Mouse (Mus musculus): ENCODE results near the gene Actn2.

The Actn2 gene

DNA sequence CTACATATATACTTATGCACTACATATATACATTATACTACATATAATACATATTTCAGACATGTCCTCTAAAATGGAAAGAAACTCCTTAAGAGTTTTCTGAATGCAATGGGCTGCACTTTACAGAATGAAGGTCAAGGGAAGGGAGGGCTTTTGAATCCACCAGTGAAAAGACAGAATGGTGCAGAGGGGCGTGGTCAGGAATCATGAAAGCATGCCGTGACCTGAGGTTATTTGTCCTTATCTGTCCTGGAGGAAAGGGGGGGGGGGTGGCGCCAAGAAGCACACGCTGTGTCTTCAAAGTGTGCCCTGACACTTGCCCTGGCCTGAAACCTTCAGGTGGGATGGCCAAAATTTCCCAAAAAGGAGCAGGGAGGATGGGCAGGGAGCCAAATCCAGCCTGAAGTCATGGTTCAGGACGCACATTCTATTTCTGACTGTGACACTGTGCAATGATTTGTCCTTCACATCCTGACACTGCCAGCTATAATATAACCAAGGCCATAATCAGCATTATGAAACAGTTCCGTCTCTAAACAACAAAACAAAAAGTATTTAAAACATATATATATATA, 23.3 kb downstream of the Actn2 start:
- no peak for DNase-seq (ENCODE audit: low spot score in 2 of 2)

DNA sequence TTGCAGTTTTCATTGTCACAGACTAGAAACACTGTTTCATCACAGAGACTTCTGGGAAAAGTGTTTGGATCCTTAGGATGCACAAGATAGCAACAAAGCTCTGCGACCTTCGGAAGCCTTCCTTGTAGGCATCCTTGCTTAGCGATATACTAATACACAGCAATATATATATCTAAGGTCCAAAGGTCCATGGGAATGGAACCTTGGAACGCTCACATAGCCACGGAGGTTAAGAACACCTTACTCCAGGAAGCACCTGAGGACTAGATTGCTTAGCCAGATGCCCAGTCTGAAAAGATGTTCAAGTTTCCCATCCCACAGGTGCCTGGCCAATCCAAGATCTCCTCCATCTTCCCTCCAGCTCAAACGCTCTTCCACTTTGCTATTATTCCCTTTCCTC, 26.4 kb downstream of the Actn2 start:
- no peak for DNase-seq (ENCODE audit: low spot score in 2 of 2)

GRCm38 (mm10) chr13:12311930-12312492, 28.5 kb downstream of the Actn2 start:
- DNase-seq (ENCODE audit: low spot score in 2 of 2): no peak

- DNase-seq (ENCODE audit: low spot score in 2 of 2): no peak
These were observed 29.2 kb downstream of the Actn2 start for GRCm38 (mm10) chr13:12311371-12311770.

DNA sequence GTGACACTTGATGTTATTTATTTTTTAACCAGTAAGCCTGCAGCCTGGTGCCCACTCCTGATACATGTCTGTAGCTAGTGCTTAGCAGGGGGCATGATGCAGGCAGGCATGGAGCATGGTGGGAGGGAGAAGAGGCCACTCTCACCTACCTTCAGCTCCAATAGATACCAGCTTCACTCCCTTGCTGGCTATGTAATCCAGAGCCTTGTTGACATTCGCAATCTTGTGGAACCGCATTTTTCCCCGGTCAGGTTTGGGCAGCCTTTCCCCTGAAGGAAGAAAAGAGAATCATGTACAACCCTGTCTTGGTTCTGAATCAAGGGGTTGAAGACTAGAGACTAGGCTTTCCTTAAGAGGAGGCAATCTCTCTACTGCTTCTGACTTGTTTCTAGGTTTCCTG, 31.1 kb downstream of the Actn2 start:
- no peak for DNase-seq (ENCODE audit: low spot score in 2 of 2)

- DNase-seq (ENCODE audit: low spot score in 2 of 2): no peak
These were observed 31.7 kb downstream of the Actn2 start for GRCm38 (mm10) chr13:12308878-12309277.

DNA sequence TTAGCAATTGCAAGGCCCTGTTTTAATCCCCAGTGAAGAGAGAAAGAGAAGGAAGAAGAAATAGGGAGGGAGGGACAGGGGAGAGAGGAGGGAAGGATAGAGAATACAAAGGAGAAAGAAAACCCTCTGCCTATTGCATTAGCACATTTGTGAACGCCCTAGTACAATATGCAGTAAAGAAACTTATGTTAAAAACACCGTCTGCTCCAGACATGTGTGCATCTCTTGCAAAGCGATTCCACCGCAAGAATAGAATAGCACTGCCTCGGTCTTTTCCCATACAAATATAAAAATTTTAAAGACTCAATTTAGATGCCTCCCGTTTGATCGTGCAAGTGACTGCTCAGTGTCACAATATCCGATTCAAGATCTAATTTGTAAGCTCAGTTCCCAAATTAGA, 32.1 kb downstream of the Actn2 start:
- DNase-seq (ENCODE audit: low spot score in 2 of 2): no peak

DNA sequence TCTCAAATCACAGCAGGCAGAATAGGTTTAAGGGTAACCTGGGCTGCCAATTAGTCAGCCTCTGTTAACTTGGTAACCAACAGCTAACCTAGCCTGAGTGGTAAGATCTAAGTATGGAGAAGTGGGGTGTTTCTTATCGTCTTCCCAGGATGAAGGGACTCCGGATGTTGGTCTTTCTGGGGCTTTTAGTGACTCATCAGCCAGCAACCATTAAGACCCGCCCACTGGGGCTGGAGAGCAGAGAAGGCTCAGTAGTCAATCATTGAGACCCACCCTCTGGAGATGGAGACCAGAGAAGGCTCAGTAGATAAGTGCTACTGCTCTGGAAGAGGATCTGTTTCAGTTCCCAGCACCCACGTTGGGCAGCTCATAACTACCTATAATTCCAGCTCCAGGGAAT, 33.3 kb downstream of the Actn2 start:
- no peak for DNase-seq (ENCODE audit: low spot score in 2 of 2)

- no peak for DNase-seq (ENCODE audit: low spot score in 2 of 2)
These were observed 35.0 kb downstream of the Actn2 start for GRCm38 (mm10) chr13:12305540-12305939.

- DNase-seq (ENCODE audit: low spot score in 2 of 2): no peak
These were observed 35.6 kb downstream of the Actn2 start for GRCm38 (mm10) chr13:12304991-12305390.

DNA sequence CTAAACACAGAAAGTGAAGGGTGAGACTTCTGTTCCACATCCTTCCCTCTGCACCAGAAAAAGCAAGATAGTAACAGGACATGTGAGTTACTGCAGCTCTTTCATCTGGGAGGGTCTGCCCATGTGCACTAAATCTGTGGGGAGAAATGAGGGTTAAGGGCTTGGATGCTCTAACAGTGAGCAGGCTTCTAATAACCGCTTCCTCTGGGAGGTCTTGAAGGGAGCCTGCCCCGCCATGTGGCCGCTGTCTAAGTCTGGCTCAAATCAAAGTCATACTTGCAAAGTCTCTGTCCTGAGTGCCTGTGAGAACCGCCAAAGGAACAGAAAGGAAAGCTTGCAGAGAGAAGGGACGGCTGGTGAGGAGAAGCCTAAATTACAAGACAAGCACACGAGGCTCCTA, 42.8 kb downstream of the Actn2 start:
- DNase-seq (ENCODE audit: low spot score in 2 of 2): no peak

DNA sequence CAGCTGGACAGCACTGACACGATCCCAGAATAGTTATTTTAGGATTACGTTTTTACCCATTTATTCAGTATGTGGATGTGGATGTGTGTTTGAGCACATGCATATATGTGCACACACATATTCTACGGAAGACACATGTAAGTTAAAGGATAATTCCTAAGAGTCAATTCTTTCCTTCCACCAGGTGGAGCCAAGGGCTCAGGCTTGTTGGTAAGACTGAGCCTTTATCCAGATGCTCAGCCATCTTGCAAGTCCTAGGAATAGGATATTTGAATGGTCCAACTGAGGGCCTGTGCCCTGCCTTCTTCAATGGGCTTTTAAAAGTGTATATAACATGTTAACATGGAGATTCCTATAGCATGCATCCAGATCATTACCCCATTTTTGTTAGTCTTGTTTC, 43.9 kb downstream of the Actn2 start:
- no peak for DNase-seq (ENCODE audit: low spot score in 2 of 2)

- no peak for DNase-seq (ENCODE audit: low spot score in 2 of 2)
These were observed 46.8 kb downstream of the Actn2 start for GRCm38 (mm10) chr13:12293810-12294209.

DNA sequence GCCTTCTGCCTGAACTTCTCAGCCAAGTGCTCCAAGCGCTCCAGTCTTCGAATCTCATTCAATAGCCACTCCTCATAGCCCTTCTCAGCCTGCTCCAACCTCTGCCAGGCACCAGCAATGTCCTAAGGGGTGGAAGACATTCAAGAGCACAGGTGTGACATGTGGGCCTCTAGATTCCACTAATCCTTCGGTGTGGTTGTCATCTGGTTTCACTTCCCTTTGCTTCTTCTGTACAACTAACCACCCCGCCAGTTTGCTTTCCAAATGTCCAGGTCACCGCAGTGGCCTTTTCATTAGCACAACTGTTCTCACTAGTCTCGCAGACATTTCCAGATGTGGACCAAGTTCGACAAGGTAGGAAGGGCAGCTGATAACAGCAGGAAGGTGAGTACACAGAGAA, 49.9 kb downstream of the Actn2 start:
- DNase-seq (ENCODE audit: low spot score in 2 of 2): no peak

DNA sequence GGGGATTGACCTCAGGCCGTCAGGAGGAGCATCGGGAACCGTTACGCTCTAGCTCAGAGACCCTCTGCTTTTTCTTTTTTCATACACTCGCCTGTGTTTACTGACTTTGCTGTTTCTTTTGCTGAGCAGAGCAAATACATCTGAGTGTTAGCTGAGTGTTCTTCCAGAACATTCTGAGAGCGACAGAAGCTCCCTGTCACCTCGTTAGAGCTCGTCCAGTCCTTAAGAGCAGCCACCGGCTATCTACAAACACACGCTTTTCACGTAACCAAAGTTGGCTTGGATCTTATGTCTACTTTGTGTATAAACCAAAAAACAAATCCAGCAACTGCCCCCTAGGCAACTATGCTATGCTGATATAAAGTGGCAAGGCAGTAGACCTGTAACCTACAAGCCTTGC, 56.0 kb downstream of the Actn2 start:
- no peak for DNase-seq (ENCODE audit: low spot score in 2 of 2)

- DNase-seq (ENCODE audit: low spot score in 2 of 2): no peak
These were observed 56.7 kb downstream of the Actn2 start for GRCm38 (mm10) chr13:12283826-12284225.

- no peak for DNase-seq (ENCODE audit: low spot score in 2 of 2)
These were observed 65.8 kb downstream of the Actn2 start for GRCm38 (mm10) chr13:12274721-12275120.

GRCm38 (mm10) chr13:12274220-12274619, 66.3 kb downstream of the Actn2 start:
- no peak for DNase-seq (ENCODE audit: low spot score in 2 of 2)

GRCm38 (mm10) chr13:12272953-12273352, 67.6 kb downstream of the Actn2 start:
- DNase-seq (ENCODE audit: low spot score in 2 of 2): no peak

- DNase-seq (ENCODE audit: low spot score in 2 of 2): no peak
These were observed 72.6 kb downstream of the Actn2 start for GRCm38 (mm10) chr13:12267971-12268370.

- DNase-seq (ENCODE audit: low spot score in 2 of 2): no peak
These were observed 73.5 kb downstream of the Actn2 start for GRCm38 (mm10) chr13:12267097-12267496.

- DNase-seq (ENCODE audit: low spot score in 2 of 2): no peak
These were observed 76.6 kb downstream of the Actn2 start for GRCm38 (mm10) chr13:12263996-12264395.

DNA sequence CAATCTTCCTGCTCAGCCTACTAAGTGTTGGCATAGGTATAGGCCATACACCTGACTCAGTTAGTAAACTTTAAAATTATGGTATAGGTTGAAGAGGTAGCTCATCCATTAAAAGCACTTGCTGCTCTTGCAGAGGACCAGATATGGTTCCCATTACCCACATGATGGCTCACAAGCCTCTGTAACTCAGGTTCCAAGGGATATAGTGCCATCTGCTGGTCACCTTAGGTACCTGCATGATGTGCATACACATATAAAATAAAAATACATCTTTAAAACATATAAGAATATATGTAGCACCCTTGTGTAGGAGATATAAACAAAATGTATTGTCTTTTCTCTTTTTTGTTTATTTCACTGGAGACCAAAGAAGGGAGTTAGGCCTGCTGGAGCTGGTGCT, 79.1 kb downstream of the Actn2 start:
- DNase-seq (ENCODE audit: low spot score in 2 of 2): no peak

Data from urinary bladder, postnatal 4 days (tissue).